Mouse (Mus musculus) liver, adult 2 months (tissue): ENCODE results near the gene Keap1.

Source experiments
- CTCF ChIP-seq: fragments of 200-500 bp; IDR thresholded peaks from 2 replicates; pipeline ENCODE4 v1.5.1; 2011; ENCODE audit warnings: low read depth, low read length, control low read depth
- POLR2A ChIP-seq: fragments of 200-500 bp; IDR thresholded peaks from 2 replicates; pipeline ENCODE4 v1.6.1; 2011; ENCODE audit warnings: low read length, control low read depth; ENCODE audit not compliant: insufficient read depth; ENCODE audit errors: extremely low read depth

DNA sequence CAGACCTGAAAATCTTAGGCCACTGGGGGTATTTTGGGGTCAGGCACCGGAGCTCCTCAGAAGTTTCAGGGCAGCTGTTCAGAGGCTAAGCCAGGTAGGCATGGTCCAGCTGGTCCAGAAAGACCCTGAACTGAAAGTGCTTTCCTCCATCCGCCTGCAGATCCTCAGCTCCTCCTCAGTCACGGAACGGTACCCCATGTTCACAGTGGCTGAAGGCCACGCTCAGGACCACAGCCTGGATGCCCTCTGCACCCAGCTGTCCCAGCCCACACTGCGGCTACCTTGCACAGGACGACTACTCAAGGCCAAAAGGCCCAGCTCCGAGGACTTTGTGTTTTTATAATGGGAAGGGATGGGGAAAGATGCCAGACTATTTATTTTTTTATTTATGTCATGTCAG lies 33.9 kb upstream of the Keap1 start:
- TF ChIP-seq CTCF, result no peak
- no peak for TF ChIP-seq POLR2A
